Mouse (Mus musculus): ENCODE data around the gene Hmcn1.
A peak's percentile ranks its signal among the peaks of the same experiment; 100 is the strongest.

The Hmcn1 gene

DNA sequence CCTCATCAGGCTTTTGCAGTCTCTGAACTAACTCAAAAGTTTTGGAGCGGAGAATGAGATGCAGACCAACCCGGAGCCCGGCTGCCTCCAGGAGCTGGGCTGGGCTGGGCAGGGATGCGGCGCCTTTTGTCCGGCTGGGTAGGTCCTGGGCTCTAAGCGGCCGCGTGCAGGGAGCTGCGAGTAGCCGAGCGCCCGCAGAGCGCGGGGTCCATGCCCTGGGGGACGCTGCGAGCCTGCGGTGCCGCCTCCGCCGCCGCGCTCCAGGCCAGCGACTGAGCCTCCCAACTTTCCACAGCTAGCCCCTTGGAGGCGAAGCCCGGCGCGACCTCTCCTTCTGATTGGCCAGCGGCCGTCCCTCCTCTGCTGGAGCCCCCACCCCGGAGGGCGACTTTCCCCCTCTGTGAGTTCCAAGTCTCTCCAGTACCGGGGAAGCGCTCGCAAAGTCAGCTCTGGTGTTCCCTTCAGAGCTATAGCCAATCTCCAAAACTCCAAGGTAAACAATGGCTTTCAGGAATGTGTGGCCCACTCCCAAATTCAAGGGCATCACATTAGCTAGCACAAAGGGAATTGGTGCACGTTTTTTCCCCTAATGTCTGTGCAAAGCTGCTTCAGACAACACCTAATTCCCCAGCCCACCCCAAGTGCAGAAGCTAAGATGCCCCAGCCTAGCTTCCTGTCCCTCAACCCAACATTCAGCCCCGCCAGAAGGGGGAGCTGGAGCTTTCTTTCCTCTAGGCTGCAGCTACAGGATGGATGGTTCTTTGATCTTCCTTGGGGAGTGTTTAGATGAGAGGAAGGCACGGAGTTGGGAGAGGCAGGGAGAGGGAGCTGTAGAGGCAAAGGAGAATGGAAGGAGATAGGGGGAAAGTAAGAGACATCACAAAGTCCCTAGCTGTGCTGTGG lies at the start of gene Hmcn1:
TSS of gene Hmcn1 (minus strand) at position 274 of the 903 bp plus-strand sequence.
- DNase-seq (ENCODE audit: low spot score), result peak; percentile 54

GRCm38 (mm10) chr1:151040945-151041649 lies 47.9 kb upstream of the Hmcn1 start:
- no peak for DNase-seq (ENCODE audit: low spot score)

GRCm38 (mm10) chr1:151040290-151040689 lies 47.1 kb upstream of the Hmcn1 start:
- no peak for DNase-seq (ENCODE audit: low spot score)

DNA sequence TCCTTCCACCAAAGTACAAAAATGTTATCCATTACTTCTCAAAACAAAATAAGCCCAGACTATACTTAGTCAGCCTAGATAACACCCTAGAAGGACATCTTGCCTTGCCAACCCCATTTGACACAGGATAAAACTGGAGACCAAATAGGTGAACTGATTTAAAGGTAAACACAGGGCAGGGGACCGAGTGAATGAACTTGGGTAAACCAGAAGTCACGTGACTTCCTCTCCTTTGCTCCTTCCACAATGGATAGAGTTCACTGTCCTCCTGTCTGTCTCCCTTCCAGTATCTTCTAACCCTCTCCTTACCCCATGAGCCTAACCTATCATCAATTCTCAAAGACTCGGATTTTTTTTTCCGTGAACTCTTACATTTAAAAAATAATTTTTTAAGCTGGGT lies 46.0 kb upstream of the Hmcn1 start:
- DNase-seq (ENCODE audit: low spot score), result no peak

DNA sequence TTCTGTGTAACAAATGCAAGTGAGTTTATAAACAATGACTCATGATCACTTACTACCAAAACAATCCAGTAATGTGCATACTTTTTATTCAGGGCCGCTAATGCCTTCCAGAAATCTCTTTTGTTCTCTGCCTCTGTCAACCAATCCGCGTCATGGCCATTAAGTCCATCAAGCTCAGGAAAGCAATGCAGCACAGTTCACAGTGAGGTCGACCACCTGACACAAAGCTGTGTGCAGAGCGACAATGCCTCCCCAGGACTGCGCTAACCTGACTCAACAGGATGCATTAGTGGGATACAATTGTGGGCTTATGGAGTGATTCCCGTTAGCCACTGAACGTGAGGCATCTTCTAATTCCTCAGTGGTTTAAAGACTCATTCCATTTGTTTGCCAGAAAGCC lies 45.3 kb upstream of the Hmcn1 start:
- no peak for DNase-seq (ENCODE audit: low spot score)

DNA sequence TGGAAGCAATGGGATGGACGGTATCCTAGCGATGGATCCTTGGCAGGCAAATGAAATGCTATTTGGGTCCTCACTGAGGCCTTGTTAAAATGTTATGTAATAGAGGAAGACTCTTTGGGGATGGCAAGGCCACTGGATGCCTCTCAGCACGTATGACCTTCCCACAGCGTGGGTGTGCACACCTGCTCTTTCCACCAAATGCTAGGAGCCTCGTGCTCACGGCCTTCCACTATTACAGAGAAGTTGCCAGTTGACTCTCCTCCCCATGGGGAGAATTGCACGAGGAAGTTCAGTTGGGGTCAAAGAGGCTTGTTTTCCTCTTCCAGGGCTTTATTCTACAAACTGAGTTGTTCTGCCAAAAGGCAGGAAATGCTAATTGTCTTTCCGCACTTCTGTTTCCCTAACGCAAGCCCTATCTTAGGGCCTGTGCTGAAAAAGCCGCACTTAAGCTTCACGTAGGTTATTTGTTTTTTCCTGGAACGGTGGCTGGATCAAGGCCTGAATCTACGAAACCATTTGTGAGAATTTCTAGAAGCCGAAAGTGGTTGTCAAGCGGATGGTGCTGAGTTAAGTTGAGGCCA lies 43.3 kb upstream of the Hmcn1 start:
- DNase-seq (ENCODE audit: low spot score), result no peak

- no peak for DNase-seq (ENCODE audit: low spot score)
Observed at GRCm38 (mm10) chr1:151035766-151036165, 42.5 kb upstream of the Hmcn1 start.

DNA sequence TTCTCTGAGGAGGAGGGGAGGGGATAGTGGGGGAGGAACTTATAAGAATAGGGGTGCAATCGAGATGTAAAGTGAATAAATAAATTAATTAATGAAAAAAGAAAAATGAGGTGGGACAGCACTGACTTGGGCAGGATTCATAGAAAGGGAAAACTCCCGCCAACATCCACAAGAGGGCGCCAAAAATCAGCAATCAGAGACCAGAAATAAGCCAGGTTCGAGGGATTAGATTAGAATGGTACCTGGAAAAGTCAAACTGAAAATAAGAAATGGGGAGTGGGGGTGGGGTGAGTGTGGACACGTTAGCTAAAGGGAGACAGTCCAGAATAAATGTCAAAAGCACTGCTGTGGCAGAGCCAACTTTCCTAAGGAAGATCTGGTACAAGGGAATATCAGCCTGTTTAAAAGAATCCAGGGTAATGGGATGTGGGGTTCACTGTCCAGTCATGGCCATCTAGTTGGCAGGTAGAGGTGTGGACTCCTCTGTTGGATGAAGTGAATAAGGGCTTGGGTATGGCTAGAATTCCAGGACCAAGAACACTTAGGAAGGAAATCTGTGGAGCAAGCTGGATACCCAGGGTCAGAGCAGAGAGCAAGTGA lies 41.9 kb upstream of the Hmcn1 start:
- no peak for DNase-seq (ENCODE audit: low spot score)

DNA sequence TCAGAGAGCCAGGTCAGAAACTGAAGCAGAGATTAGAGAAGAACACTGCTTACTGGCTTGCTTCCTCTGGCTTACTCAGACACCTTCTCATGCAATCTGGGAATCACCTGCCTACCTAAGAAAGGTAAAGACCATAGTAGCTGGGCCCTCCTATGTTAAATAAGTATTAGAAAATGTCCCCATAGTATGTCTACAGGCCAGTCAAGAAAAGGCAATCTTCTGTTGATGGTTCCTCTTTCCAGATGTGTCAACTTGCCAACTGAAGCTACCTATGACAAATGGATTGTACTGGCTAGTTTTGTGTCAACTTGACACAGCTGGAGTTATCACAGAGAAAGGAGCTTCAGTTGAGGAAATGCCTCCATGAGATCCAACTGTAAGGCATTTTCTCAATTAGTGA lies 40.1 kb upstream of the Hmcn1 start:
- DNase-seq (ENCODE audit: low spot score), result no peak

- DNase-seq (ENCODE audit: low spot score), result no peak
Observed at GRCm38 (mm10) chr1:151031581-151031980, 38.3 kb upstream of the Hmcn1 start.

DNA sequence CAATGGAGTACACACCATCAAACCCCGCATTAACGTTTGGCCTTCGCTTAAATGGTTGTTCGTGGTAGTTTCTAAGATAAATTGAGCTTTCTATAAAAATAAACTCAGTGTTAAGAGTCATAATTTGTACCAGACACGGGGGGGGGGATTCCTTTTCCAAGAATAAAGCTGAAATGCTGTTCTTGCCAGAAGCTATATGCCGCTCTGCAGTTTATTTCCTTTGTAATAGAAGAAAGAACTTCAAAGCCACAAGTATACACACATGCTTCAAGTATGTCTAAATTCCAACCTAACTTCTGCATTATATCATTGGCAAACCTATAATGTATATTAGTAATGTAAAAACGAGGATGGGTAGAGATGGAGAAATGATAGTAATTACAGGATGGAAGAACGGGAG lies 37.9 kb upstream of the Hmcn1 start:
- no peak for DNase-seq (ENCODE audit: low spot score)

- DNase-seq (ENCODE audit: low spot score), result no peak
Observed at GRCm38 (mm10) chr1:151025049-151025773, 32.0 kb upstream of the Hmcn1 start.

DNA sequence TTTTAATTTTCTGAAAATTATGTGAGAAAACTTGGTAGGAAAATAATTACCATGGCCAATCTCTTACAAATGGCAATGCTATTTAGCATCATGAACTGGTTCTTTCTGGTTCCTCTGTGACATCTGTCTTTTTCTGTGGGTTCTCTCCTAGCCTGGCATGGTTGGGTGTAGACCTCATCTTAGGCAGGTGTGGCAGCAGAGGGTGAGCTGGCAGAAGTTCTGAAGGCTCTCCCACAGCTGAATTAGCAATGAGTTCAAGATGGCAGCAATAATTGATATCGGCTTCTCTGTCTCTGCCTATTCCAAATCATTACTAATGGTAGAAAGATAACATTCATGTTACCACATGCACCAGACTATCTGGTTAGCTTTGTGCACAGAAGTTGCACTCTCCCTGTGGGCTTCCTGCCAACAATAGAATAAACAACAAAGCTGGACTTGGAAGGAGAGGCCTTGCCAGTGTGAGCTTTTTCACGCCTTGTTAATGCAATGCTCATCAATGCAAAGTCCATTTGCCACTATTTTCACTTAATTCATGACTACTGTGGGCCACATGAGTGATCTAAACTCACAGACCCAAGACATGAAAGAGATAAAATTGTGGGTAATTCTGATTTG lies 26.1 kb upstream of the Hmcn1 start:
- no peak for DNase-seq (ENCODE audit: low spot score)

DNA sequence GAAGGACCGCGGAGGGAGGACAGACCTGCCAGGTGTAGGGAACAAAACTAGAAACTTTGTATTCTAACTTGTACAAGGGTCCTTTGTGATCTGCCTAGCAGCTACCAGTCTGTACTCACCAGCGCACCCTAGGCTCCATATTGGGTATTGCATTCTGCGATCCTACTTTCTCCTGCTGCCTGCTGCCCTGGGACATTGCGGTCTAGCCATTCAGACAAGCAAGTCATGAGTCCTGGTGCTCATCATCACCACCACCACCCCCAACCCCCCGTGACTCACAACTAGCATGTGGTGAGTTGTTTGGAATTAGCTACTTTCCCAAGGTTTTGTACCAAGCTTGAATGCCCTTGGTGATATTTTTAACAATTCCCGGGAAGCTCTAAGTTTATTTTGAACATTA lies 17.8 kb upstream of the Hmcn1 start:
- DNase-seq (ENCODE audit: low spot score), result peak; percentile 81

DNA sequence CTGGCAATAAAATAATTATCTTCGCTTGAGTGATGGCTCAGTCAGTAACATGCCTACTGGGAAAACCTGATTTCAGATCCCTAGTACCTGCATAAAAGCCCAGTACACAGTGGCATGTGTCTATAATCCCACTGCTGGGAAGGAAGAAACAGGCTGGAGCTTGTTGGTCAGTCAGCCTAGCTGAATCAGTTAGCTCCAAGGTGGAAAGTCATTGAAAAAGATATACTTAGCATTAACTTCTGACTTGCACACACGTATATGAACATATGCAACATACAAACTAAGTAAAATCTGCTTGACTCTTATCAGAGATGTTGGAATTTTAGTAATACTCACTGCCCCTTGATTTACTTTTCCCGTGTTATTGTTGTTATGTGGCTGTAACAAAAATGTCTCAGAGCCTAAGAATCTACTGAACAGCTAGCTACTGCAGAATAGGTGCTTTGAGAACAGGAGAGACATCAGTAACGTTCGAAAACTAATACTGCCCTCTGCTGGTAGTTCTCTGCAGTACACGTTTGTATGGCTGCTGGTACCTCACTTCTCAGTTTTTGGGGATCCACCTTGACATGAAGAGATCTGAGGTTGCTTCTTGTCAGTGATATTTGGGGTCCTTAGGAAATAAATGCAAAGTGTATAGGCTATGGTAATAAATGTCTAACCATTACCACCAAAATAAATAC lies 16.0 kb upstream of the Hmcn1 start:
- peak; percentile 30 for DNase-seq (ENCODE audit: low spot score)

- DNase-seq (ENCODE audit: low spot score), result no peak
Observed at GRCm38 (mm10) chr1:151007747-151008146, 14.5 kb upstream of the Hmcn1 start.

DNA sequence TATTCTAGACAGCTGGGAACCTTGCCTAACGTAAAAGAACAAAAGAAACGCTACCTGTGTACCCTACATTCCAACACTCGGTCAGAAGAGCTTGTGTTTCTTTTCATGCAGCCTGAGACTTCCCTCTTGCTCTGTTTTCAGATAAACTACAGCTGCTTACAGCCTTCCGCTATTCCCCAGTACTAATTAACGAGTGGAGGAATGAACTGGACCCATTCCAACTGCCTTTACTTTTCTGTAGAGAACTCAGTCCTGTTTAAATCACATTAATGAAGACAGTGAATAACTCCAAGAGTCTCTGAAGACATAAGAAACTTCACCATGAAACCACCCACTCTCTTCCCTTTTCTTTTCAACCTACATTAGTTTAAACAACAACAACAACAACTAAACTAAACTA lies 10.8 kb upstream of the Hmcn1 start:
- no peak for DNase-seq (ENCODE audit: low spot score)

GRCm38 (mm10) chr1:151001868-151002428 lies 8.7 kb upstream of the Hmcn1 start:
- no peak for DNase-seq (ENCODE audit: low spot score)

- no peak for DNase-seq (ENCODE audit: low spot score)
Observed at GRCm38 (mm10) chr1:151000714-151001113, 7.5 kb upstream of the Hmcn1 start.

DNA sequence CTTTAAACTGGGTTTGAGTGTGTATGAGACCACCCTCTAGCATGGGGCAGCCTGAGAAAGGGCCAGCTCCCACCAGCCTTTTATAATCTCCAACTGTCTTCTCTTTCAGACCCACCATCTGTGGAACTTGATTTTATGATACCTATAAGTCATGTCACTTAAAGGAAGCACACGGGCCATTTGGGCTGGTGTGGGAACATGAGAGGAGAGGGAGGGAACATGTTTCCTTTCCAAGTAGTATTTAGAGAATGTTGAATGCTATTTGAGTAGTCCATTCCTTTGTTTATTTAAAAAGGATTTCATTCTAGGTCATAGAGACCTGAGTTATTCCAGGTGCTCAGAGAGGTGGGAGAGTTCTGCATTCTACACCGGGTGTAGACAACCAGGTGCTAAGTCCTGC lies 1.4 kb upstream of the Hmcn1 start:
- no peak for DNase-seq (ENCODE audit: low spot score)
